Mouse (Mus musculus): ENCODE results near the gene Gm20388. TPM values are rescaled to one million over a fixed set of nuclear protein-coding genes. Genes with fewer than 3 reads are reported as not detected.
A peak's percentile ranks its signal among the peaks of the same experiment; 100 is the strongest.

Gm20388 gene
- polyA plus RNA-seq, 1 experiment from 2014 or later = 1.4 TPM

DNA sequence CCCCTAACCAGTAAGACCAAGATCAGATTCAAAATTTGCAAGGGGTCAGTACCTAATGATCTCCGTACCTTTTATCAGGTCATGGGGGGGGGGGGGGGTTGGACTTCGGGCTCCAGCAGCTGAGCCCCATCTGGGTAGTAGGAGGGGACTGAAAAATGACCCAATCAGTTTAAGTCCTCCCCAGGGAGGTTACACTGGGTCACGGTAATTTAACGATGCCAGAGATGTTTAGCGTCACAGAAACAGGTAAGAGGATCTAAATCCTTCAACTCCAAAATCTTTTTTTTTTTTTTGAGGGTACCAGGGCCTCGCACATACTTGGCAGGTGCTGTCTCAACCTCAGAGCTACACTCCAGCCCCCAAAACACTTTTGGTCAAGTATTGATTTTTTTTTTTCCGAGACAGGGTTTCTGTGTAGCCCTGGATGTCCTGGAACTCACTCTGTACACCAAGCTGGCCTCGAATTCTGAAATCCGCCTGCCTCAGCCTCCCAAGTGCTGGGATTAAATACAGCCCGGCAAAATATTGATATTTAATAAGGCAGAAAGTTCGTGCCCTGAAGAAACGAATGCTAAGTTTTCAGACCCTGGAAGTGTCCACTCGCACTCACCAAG is 2465.2 kb downstream of the Gm20388 start:
- peak overlapping the region; percentile 61 for H3K9ac ChIP-seq (ENCODE audit: low read depth, low read length)
- peaks cover 4% of the 10 kb centered on the region for H3K36me3 ChIP-seq (ENCODE audit: control insufficient read depth, insufficient read depth)
- peaks cover 24% of the 10 kb centered on the region for H3K4me1 ChIP-seq (ENCODE audit: control insufficient read depth, low read depth, low read length)
- H3K27me3 ChIP-seq (ENCODE audit: control insufficient read depth, insufficient read depth, low read depth, low read length) = no peaks in the 10 kb centered on the region
- peak overlapping the region; percentile 70 for H3K27ac ChIP-seq (ENCODE audit: low read length)
- 17% methylated on average over 13 of the region's 13 CpGs for WGBS (ENCODE audit: insufficient replicate concordance)
- H3K4me3 ChIP-seq (ENCODE audit: low read depth, low read length) = peak overlapping the region; percentile 92
- H3K4me2 ChIP-seq (ENCODE audit: low read depth, low read length) = peak overlapping the region; percentile 76
- ATAC-seq (ENCODE audit: low read depth) = no peak
- H3K9me3 ChIP-seq (replicated peaks; ENCODE audit: control insufficient read depth, low read length) = no peaks in the 10 kb centered on the region

DNA sequence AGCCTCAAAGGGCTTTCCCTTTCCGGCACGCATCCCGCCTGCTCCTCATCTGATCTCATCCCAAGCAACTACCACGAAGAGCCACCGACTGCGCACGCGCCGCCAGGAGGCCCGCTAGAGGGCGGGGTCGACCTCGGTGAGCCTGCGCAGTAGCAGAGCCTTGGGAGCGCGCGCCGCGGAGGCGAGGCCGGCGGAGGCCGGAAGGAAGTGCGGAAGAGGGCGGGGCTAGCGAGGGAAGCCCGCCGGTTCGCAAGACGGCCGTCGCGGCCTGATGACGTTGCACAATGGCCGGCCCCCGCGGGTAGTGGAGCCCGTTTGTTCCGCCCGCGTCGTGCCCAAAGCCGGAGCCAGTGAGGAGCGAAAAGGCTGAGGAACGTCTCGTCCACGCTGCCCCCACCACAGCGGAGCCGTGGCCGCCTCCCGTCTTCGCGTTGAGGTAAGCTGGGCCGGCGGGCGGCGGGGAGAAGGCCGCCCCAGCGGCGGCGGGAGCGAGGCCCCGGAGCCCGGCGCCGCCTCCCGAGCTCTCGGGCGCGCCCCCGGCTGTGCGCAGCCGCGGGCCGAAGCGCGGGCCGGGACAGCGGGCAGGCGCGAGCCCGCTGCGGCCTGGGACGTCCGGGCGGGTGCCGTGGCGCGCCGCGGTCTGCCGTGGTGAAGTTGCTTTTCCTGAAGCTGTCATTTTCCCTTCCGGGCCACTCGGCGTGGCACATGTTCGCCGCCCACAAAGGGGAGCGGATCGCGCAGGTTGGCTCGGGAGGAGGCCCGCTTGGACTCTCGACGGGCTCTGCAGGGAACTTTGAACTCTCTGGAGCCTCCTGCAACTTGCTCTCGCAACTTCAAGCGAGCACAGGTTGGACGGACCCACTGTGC is 2466.0 kb downstream of the Gm20388 start, which contains the start of gene Zc3h18:
Gene Zc3h18 (plus strand): TSS at position 245 of the 867 bp plus-strand sequence.
- no peaks in the 10 kb centered on the region for H3K27me3 ChIP-seq (ENCODE audit: control insufficient read depth, insufficient read depth, low read depth, low read length)
- no peaks in the 10 kb centered on the region for H3K9me3 ChIP-seq (replicated peaks; ENCODE audit: control insufficient read depth, low read length)
- peak; percentile 94 for ATAC-seq (ENCODE audit: low read depth)
- peak within 1 kb of the TSS; percentile 84 for H3K4me2 ChIP-seq (ENCODE audit: low read depth, low read length)
- H3K36me3 ChIP-seq (ENCODE audit: control insufficient read depth, insufficient read depth) = peaks cover 6% of the 10 kb centered on the region
- under 1% methylated on average over 89 of the region's 107 CpGs for WGBS (ENCODE audit: insufficient replicate concordance)
- H3K4me3 ChIP-seq (ENCODE audit: low read depth, low read length) = peak within 1 kb of the TSS; percentile 92
- H3K9ac ChIP-seq (ENCODE audit: low read depth, low read length) = peak within 1 kb of the TSS; percentile 89
- peaks cover 24% of the 10 kb centered on the region for H3K4me1 ChIP-seq (ENCODE audit: control insufficient read depth, low read depth, low read length)
- H3K27ac ChIP-seq (ENCODE audit: low read length) = peak within 1 kb of the TSS; percentile 93

- no peak for ATAC-seq (ENCODE audit: low read depth)
- H3K9ac ChIP-seq (ENCODE audit: low read depth, low read length) = no peak overlapping the region
- H3K9me3 ChIP-seq (replicated peaks; ENCODE audit: control insufficient read depth, low read length) = no peaks in the 10 kb centered on the region
- peaks cover 35% of the 10 kb centered on the region for H3K36me3 ChIP-seq (ENCODE audit: control insufficient read depth, insufficient read depth)
- no peaks in the 10 kb centered on the region for H3K27me3 ChIP-seq (ENCODE audit: control insufficient read depth, insufficient read depth, low read depth, low read length)
- H3K4me1 ChIP-seq (ENCODE audit: control insufficient read depth, low read depth, low read length) = peaks cover 9% of the 10 kb centered on the region
- WGBS (ENCODE audit: insufficient replicate concordance) = 68% methylated on average over 4 of the region's 4 CpGs
- H3K4me3 ChIP-seq (ENCODE audit: low read depth, low read length) = no peak overlapping the region
- no peak overlapping the region for H3K4me2 ChIP-seq (ENCODE audit: low read depth, low read length)
- no peak overlapping the region for H3K27ac ChIP-seq (ENCODE audit: low read length)
Measured at GRCm38 (mm10) chr8:122383039-122383438, 2472.4 kb downstream of the Gm20388 start.

- no peak overlapping the region for H3K27ac ChIP-seq (ENCODE audit: low read length)
- peaks cover 2% of the 10 kb centered on the region for H3K9me3 ChIP-seq (replicated peaks; ENCODE audit: control insufficient read depth, low read length)
- H3K4me2 ChIP-seq (ENCODE audit: low read depth, low read length) = no peak overlapping the region
- H3K4me1 ChIP-seq (ENCODE audit: control insufficient read depth, low read depth, low read length) = no peaks in the 10 kb centered on the region
- no peak for ATAC-seq (ENCODE audit: low read depth)
- peaks cover 57% of the 10 kb centered on the region for H3K36me3 ChIP-seq (ENCODE audit: control insufficient read depth, insufficient read depth)
- H3K27me3 ChIP-seq (ENCODE audit: control insufficient read depth, insufficient read depth, low read depth, low read length) = no peaks in the 10 kb centered on the region
- 82% methylated on average over 3 of the region's 3 CpGs for WGBS (ENCODE audit: insufficient replicate concordance)
- H3K9ac ChIP-seq (ENCODE audit: low read depth, low read length) = no peak overlapping the region
- H3K4me3 ChIP-seq (ENCODE audit: low read depth, low read length) = no peak overlapping the region
Measured at GRCm38 (mm10) chr8:122389357-122389756, 2478.7 kb downstream of the Gm20388 start.

GRCm38 (mm10) chr8:122390758-122391157 is 2480.1 kb downstream of the Gm20388 start:
- no peak for ATAC-seq (ENCODE audit: low read depth)
- H3K27ac ChIP-seq (ENCODE audit: low read length) = no peak overlapping the region
- H3K9me3 ChIP-seq (replicated peaks; ENCODE audit: control insufficient read depth, low read length) = peaks cover 2% of the 10 kb centered on the region
- H3K4me2 ChIP-seq (ENCODE audit: low read depth, low read length) = no peak overlapping the region
- 66% methylated on average over 3 of the region's 3 CpGs for WGBS (ENCODE audit: insufficient replicate concordance)
- no peak overlapping the region for H3K4me3 ChIP-seq (ENCODE audit: low read depth, low read length)
- peaks cover 59% of the 10 kb centered on the region for H3K36me3 ChIP-seq (ENCODE audit: control insufficient read depth, insufficient read depth)
- H3K9ac ChIP-seq (ENCODE audit: low read depth, low read length) = no peak overlapping the region
- no peaks in the 10 kb centered on the region for H3K4me1 ChIP-seq (ENCODE audit: control insufficient read depth, low read depth, low read length)
- no peaks in the 10 kb centered on the region for H3K27me3 ChIP-seq (ENCODE audit: control insufficient read depth, insufficient read depth, low read depth, low read length)

- Histone ChIP-seq H3K27me3 (ENCODE audit: control insufficient read depth, insufficient read depth, low read depth, low read length) (no peaks in the 10 kb centered on the region), H3K4me1 (ENCODE audit: control insufficient read depth, low read depth, low read length) (no peaks in the 10 kb centered on the region), H3K36me3 (ENCODE audit: control insufficient read depth, insufficient read depth) (peaks cover 45% of the 10 kb centered on the region), H3K27ac (ENCODE audit: low read length) (no peak overlapping the region), H3K4me2 (ENCODE audit: low read depth, low read length) (no peak overlapping the region), H3K4me3 (ENCODE audit: low read depth, low read length) (no peak overlapping the region), H3K9ac (ENCODE audit: low read depth, low read length) (no peak overlapping the region), H3K9me3 (replicated peaks; ENCODE audit: control insufficient read depth, low read length) (peaks cover 2% of the 10 kb centered on the region)
- ATAC-seq (ENCODE audit: low read depth) = no peak
Measured at GRCm38 (mm10) chr8:122393717-122394116, 2483.1 kb downstream of the Gm20388 start.

- no peak overlapping the region for H3K27ac ChIP-seq (ENCODE audit: low read length)
- no peak overlapping the region for H3K4me2 ChIP-seq (ENCODE audit: low read depth, low read length)
- no peaks in the 10 kb centered on the region for H3K4me1 ChIP-seq (ENCODE audit: control insufficient read depth, low read depth, low read length)
- peaks cover 46% of the 10 kb centered on the region for H3K36me3 ChIP-seq (ENCODE audit: control insufficient read depth, insufficient read depth)
- H3K9me3 ChIP-seq (replicated peaks; ENCODE audit: control insufficient read depth, low read length) = no peaks in the 10 kb centered on the region
- H3K27me3 ChIP-seq (ENCODE audit: control insufficient read depth, insufficient read depth, low read depth, low read length) = no peaks in the 10 kb centered on the region
- no peak for ATAC-seq (ENCODE audit: low read depth)
- 83% methylated on average over 6 of the region's 6 CpGs for WGBS (ENCODE audit: insufficient replicate concordance)
- no peak overlapping the region for H3K4me3 ChIP-seq (ENCODE audit: low read depth, low read length)
- H3K9ac ChIP-seq (ENCODE audit: low read depth, low read length) = no peak overlapping the region
Measured at GRCm38 (mm10) chr8:122395291-122395690, 2484.7 kb downstream of the Gm20388 start.

DNA sequence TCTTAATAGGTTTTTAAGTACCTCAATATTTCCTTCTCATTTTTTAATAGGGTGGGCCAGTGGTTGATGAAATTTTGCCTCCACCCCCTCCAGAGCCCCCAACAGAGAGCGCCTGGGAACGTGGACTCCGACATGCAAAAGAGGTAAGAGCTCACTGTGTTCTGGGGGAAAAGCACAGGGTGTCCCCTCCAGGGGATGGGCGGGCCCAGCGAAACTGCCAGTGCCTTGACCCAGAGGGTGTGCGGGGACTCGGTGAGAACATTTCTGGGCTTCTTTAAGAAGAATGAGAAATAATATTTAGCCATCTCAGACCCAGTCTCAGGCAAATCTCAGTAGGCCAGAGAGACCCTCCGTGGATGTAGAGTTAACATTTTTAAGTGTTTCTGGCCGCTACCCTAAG is 2487.5 kb downstream of the Gm20388 start:
- Histone ChIP-seq H3K4me3 (ENCODE audit: low read depth, low read length) (no peak overlapping the region), H3K9me3 (replicated peaks; ENCODE audit: control insufficient read depth, low read length) (no peaks in the 10 kb centered on the region), H3K27me3 (ENCODE audit: control insufficient read depth, insufficient read depth, low read depth, low read length) (no peaks in the 10 kb centered on the region), H3K36me3 (ENCODE audit: control insufficient read depth, insufficient read depth) (peaks cover 50% of the 10 kb centered on the region), H3K4me2 (ENCODE audit: low read depth, low read length) (no peak overlapping the region), H3K27ac (ENCODE audit: low read length) (no peak overlapping the region), H3K4me1 (ENCODE audit: control insufficient read depth, low read depth, low read length) (no peaks in the 10 kb centered on the region), H3K9ac (ENCODE audit: low read depth, low read length) (no peak overlapping the region)
- 89% methylated on average over 9 of the region's 9 CpGs for WGBS (ENCODE audit: insufficient replicate concordance)
- no peak for ATAC-seq (ENCODE audit: low read depth)

Measured in liver, embryonic 16.5 days (tissue).